Mouse (Mus musculus) T-cell, adult 2 months (primary cell): ENCODE measurements around the gene Pcyt2.

Experiments used
- DNase-seq: peaks from one replicate; pipeline ENCODE4 v3.0.0; 2022; ENCODE audit warnings: low spot score

Gene Pcyt2

DNA sequence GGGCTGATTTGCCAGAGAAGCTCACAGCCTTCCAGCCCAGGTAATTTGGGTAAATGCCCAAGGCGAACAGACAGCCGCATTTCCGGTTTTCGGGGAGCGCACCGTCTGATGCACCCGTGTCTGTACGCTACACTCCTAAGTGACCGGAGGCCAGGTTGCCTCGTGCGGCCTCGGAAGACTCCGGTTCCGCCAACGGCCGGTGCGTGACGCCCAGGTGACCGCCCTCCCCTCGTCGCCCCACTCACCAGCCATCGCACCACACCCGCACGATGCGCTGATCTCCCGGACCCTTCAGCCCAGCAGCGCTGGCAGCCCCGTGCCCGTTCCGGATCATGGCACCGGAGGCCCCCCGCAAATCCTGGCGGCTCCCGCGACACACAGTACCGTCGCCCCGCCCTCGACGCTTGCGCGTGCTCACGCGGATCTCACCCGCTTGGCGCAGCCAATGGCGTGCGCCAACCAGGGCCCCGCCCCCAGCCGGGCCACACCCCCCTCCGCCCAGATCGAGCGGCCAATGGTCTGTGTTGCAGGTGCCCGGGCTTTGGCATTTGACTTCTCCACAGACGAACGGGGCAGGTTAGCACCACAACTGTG is at the start of gene Pcyt2:
Pcyt2 (minus strand) TSS at position 418 of the 594 bp plus-strand sequence.
- peak; percentile 92 for DNase-seq

DNA sequence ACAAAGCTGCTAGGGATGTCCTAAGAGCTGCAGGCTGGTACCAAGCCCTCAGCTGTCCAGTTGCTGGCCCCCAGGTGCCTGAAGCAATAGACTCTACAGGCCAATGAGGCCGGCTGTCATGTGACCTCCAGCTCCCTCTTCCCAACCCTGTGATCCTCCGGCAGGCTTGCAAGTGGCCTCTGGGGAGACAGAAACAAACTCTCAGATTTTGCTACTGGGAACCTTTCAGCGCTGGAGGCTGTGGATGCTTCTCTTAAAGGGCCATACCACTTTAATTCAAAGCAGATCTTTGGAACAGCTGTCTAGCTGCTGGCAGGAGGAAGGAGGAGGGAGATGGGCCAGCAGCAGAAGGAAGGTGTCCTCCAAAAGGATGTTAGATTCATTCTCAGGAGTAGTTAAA is 48.9 kb upstream of the Pcyt2 start:
- DNase-seq = no peak

DNA sequence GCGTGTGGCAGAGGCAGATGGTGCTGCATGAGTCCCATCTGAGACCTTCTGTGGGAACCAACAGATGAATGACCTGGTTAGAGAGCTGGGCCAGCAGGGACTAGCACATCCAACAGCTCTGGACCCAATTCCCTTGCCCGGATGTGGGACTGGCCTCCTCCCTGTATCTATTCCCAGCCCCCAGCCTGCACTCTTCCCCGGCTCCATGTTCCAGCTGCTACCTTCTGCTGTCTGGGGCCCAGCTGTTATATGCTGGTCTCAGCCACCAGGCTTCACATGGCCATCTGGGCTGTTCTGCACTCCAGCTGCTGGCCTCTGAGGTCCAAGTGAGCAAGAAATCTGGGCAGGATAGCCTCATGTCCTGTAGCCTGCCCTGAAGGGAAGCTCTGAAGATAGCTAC is 47.7 kb upstream of the Pcyt2 start:
- DNase-seq = no peak

DNA sequence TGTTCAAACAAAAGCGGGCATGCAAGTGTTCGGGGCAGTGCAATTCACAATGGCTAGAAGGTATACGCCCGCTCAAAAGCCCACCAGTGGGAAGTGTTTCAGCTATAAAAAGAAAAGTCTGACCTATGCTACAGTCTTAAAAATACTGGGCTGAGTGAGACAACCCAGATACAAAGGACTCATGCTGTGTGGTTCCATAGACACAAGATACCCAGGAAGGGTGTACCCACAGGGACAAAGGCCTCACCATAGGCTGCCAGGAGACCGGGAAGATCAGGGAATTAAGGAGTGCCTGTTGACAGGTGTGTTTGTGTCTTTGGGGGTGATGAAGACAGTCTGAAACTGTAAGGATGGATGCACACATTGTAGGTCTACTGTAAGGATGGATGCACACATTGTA is 46.0 kb upstream of the Pcyt2 start:
- DNase-seq = no peak

DNA sequence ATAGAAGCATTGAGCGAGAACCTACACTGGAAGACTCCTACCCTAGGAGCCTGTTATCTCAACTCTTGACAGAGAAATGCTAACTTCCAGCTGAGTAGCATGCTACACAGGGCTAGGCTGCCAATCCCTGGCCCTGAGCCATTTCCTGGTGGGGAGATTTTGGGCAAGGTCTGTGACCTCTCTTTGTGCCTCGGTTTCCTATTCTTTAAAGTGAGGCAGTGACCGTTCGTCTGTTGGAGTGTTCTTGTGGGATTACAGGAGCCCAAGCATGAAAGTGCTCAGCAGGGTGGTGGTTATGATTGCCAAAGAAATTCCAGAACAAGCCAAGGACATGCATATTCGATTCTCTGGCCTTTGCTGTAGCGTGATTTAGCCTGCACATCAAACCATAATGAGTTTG is 45.0 kb upstream of the Pcyt2 start:
- DNase-seq = no peak

DNA sequence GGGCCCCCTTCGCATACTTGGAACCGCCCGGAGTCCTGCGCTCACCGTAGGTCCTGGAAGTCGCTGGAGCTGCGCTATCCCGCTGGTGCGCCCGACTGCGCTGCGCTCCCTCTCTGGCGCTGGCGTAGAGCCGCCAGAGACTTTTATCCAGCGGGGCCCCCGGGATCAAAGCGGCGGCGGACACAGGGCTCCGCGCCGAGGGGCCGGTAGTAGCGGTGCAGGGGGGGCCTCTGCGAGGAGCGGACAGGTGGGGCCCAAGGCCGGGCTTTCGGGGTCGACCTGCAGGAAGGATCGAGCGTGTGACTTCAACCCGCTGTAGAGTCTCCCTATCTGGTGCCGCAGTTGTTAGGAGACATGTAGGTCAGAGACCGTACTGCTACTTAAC is 43.3 kb upstream of the Pcyt2 start, which contains the start of gene Notum:
Notum (minus strand) TSS at position 100 of the 385 bp plus-strand sequence.
- no peak for DNase-seq

DNA sequence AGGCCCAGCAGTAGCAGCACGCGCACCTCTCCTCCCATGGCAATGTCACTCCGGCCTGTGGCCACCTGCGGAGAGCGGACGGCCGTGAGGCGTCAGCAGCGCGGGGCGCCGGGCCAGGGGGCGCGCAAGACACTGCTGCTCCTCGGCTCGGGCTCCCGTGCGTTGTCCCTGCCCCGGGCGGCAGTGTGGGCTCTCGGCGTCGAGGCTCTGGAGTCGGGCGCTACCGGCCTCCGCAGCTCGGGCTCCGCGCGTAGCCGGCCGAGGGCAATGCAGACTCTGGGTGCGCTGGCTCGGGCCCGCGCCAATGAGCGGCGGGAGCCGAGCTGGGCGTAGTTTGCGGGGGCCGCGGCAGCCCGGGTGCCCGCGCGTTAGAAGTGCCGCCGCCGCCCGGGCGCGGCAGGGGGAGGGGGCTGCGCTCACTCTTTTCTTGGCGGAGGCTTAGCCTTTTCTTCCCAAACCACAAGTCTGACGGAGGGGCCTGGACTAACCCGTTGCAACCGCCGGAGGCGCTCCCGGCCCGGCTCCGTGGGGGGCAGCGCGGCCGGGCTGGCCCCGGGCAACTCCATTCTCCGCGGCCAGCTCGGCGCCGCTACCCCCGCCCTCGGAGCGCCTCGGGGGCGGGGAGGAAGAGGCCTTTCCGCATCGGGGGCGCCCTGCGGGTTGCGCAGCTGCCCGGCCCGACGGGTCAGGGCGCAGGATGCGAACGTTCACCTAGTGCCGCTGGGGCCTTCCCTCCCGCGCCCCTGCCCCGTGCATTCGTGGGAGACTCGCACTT is 42.8 kb upstream of the Pcyt2 start:
- no peak for DNase-seq

DNA sequence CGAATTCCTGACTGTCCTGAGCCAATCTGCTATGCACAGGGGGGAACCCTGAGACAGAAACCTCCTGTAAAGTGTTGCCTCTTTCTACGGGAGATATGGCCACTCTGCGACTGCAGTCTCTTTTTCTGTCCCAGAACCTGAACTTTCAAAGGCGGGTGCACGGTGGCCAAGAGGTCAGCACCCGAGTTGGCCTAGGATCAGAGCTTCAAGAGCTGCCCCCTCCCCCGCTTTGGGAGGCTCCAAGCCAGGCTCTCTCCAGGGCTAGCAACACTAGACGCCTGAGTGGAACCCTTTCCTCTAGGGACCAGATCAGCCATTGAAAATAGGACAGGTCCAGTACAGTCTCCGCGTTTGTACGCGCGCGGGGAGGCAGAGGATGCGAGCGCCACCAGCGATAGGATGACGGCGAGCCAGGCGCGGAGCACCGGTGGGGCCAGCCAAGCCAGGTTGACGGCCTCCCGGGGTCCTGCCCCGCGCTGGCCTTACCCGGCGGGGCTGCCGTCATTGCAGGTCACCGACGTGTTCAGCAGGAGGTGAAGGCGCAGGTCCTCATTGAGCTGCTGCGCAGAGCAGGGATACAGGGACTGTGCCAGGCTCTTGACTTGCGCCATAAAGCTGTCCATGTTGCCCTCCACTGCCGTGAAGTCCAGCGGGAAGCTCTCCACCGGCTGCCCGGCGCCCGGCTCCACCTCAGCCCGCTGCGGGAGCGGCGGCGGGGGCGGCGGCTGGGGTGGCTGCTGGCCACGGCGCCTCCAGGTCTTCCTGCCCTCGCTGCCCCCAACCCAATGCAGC is 42.0 kb upstream of the Pcyt2 start:
- DNase-seq = no peak

DNA sequence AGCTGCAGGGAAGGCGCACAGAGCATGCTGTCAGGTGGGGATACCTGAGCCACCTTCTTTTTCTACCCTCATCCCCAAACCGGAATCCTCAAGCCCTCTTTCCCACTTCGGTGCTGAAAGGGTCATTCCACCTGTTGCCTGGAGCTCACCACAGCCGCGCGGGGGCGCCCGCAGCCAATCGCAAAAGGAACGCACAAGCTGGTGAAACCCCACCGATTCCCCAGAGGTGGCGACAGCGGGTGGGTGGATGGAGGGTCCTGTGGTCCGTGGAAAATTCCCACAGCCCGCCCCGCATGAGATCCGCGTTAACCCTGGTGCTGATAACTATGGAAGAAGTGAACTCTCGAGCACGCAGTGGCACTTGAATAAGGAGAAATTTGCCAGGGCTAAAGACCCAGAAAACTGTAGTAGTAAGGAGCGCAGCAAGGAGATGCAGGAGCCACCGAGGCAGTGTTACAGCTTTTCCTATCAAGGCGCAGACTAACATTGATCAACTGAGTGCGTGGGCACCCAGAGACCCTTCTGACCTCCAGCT is 41.2 kb upstream of the Pcyt2 start:
- peak; percentile 71 for DNase-seq

DNA sequence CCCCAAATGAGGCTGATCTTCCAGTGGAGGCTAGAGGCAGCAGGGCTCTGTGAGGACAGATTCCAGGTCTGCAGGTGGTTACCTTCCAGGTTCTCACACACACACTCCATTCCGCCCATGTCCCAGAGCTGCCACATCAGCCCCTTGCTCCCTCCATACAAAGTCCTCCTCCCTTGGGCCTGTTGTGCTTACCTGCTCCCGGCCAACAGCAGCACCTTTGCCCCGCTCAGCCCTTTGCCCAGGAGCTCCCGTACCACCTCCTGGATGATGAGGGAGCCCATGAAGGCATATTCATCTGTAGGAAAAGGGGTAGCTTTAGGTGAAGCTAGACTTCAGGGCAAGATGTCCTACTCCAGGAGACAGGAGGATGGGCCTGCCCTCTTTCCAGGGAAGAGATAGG is 39.6 kb upstream of the Pcyt2 start:
- DNase-seq = no peak

DNA sequence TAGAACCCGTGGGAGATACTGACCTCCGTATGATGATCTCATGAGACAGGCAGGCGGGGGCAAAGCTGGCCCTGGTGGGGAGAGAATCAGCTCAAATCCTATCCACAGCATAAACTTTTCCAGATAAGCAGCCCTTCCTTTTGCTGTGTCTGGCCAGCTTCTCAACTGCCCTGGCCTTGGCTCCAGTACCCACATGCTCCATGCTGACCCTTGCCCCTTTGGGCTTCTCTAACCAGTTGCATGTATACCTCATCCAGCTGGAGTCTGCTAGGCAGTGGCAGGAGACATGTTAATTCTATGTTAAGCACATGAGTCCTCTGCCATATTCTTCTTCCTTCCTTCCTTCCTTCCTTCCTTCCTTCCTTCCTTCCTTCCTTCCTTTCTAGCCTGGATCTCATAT is 37.0 kb upstream of the Pcyt2 start:
- no peak for DNase-seq

DNA sequence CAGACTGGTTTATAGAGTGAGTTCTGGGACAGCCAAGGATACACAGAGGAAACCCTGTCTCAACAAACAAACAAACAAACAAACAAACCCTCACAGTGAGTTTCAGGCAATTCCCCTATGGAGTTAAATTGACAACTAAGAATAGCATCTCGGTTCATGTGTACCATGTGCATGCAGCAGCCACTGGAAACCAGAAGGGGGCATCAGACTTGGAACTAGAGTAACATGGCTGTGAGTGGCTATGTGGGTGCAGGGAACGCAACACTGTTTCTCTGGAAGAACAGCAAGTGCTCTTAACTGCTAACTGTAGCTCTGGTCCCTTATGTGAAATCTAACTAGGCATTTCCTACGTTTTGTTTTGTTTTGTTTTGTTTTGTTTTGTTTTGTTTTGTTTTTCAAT is 34.1 kb upstream of the Pcyt2 start:
- DNase-seq = no peak

DNA sequence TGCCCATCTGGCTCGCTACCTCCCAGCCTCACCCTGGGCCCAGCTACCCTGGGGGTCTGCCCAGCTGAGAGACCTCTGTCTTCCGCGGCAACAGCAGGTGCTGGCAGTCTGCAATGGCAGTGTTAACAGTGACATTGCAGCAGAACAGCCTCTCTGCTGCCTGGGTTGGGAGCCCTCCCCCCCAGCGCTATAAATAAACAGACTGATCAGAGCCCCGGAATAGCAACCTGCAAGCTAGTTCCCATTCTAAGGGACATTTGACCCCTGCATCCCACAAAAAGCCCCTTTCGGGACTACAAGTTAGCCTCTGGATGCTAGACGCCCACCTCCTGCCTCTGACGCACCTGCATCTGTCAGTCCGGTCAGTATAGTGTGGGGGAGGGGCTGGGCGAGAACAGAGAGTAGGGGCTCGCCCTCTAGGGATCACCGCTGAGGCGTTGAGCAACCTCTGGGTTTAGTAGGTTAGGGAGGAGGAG is 30.3 kb upstream of the Pcyt2 start, which contains the start of gene Myadml2:
Myadml2 (minus strand) TSS at position 158 of the 476 bp plus-strand sequence.
- DNase-seq = no peak

DNA sequence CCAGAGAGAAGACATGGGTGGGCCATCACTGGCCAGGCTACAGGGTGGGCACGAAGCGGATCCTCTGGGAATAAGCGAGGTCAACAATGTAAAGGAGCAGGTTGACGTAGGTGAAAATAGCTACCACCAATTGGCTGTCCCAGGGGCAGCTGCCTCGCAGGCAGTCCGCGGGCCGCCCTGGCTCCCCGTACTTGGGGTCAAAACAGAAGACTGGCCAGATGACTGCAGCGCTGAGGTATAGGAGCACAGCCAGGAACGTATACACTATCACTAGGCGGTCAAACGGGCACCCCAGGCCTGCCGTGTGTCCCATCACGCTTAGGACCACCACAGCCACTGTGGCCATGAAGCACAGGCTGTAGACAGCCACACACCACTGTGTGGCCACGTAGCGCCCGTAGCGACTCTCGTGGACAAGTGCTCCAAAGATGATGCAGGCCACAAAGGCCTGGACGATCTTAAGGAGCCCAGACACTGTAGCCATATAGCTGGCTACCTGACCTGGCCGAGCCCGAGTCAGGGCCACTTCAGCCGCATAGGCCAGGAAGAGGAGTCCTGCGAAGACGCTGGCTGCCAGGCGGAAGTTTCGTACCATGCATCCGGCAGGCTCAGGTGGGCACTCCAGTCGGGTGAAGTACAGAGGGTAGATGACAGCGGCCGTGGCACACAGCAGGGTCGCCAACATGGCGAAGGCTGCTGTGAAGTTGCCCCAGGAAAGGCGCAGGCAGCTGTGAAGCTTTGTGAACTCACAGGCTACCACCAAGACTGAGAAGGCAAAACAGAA is 29.5 kb upstream of the Pcyt2 start:
- DNase-seq = no peak

DNA sequence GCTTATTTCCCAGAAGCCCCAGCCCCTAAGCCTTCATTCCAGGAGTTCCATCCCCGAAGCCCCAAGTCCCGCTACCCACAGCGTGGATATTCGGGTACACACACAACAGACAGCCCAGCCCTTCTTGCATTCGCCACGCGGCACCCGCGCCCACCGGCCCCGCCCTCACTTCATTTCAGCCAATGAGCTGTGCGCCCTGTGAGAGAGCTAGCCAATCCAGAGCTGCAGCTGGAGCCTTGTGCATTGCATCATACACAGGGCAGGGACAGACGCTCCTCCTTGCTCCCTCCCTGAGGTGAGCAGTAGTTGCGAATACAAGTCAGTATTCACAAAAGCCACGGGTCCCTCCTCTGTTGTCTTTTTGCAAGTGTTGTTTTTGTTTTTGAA is 25.9 kb upstream of the Pcyt2 start, which contains the start of gene Pycr1:
Pycr1 (minus strand) TSS at position 169 of the 387 bp plus-strand sequence.
- DNase-seq = peak; percentile 92

DNA sequence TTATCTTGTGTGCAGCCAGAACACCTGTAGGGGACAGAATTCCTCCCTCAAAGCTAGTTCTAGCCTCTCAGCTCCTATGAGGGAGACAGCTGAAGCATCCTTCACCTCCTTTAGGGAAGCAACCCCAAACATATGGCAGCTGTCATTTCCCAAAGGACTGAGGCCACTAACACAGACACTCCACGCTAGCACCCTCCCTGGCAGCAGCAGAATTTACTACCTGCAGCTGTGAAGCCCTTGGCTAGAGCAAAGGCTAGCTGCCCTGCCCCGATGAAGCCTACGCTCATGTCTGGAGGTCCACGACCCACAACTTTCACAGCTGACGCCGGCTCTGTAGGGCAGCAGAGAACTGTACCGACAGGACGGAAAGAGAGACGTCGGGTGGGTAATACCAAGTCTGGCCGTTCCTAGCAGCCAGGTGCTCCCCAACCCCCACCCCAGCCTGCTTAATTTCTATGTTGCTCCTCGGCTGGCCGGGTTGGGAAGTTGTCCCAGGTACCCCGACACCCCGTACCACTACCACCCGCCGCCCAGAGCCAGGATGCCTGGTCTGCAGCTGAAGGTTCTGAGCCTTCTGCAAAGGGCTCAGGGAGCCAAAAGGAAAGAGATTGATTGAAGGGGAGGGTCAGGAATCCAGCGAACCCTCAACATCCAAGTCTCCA is 25.3 kb upstream of the Pcyt2 start:
- peak; percentile 16 for DNase-seq

DNA sequence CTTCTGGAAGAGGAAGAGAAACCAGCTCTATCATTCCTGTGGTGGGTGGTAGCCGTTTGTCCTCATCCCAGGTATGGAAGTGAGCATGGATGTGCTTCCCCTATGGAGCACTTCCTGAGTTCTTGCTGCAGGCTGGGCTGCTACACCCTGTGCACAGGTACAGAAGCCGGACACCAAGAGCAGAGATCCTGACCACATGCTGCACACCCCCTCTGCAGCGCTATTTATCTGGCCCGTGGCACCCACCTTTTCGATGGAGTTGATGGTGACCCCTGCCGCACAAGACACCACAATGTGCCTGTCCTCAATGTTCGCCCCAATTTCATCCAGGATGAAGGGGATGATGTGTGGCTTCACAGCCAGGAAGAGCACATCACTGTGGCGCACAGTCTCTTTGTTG is 24.1 kb upstream of the Pcyt2 start:
- DNase-seq = no peak

DNA sequence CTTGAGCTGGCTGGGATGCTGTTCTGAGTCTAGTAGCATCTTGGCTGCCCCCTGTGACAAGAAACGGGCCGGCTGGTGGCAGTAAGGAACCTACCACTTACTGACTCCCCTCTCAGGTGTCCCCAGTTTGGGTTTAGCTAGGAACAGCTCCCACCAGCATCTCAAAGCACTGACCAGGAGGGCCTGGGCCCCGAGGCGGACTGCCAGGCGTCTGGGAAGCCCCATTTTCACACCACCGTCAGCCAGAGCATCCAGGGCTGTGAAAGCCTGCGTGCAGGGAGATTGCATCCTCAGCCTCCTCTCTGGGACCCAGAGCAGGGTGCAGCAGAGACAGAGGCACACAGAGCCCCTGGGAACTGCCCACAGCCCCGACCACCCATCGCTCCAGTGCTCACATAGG is 23.5 kb upstream of the Pcyt2 start:
- DNase-seq = no peak

DNA sequence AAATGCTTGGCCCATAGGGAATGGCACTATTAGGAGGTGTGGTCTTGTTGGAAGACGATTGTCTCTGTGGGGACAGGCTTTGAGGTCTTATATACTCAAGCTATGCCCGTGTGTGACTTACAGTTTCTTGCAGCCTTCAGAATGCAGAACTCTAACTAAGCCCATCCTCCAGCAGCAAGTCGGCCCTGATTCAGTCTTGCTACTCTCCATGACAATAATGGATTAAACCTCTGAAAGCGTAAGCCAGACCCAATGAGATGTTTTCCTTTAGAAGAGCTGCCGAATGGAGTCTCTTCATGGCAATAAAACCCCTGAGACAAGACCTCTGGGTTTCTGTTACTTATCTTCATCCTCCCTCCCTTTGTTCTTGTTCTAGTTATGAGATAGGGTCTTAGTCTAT is 17.1 kb upstream of the Pcyt2 start:
- no peak for DNase-seq

DNA sequence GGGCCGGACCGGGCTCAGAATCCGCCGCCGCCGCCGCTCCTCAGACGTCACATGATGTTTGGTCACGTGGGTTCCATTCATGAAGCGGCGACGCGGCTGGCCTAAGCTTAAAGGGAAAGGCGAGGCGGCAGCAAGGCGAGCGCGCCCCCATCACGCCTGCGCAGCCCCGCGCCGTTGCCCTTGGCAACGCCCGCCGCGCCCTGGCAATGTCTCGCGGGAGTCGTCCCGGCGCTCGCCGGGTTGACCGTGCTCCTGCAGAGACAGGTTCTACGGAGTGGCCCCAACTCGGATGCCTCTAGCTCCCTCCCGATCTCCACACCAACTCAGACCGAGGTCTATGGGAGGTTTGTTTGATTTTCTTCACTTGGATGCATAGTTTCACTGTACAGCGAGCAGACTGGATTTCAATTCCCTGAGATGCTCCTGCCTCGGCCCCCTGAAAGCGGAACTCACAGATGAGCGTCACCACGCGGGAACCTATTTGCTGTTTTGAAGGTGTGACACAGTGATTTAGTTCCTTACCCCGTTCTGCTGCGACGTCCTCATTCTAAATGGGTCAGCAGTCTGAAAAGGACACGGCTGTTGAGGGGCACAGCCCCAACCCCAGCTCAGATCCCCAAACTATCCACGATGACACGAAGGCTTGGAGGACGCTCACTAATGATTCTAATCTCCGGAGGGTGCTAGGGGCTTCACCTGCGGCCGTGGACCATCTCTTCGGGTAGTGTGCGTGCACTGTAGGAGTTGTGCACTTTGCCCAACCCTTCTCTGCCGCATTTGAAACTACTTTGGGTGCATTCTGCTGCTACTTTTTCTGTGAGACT is 16.0 kb upstream of the Pcyt2 start, which contains the start of gene Mafg:
Mafg (minus strand) TSS at position 81 of the 824 bp plus-strand sequence.
- DNase-seq = peak; percentile 89
